Mouse (Mus musculus): Measurements from ENCODE around the gene Men1.
"Not testable (repeated sequence)": the region's sequence is repeated elsewhere in the genome, so short reads cannot be mapped to it uniquely, and the experiment has no call there.

The Men1 gene

DNA sequence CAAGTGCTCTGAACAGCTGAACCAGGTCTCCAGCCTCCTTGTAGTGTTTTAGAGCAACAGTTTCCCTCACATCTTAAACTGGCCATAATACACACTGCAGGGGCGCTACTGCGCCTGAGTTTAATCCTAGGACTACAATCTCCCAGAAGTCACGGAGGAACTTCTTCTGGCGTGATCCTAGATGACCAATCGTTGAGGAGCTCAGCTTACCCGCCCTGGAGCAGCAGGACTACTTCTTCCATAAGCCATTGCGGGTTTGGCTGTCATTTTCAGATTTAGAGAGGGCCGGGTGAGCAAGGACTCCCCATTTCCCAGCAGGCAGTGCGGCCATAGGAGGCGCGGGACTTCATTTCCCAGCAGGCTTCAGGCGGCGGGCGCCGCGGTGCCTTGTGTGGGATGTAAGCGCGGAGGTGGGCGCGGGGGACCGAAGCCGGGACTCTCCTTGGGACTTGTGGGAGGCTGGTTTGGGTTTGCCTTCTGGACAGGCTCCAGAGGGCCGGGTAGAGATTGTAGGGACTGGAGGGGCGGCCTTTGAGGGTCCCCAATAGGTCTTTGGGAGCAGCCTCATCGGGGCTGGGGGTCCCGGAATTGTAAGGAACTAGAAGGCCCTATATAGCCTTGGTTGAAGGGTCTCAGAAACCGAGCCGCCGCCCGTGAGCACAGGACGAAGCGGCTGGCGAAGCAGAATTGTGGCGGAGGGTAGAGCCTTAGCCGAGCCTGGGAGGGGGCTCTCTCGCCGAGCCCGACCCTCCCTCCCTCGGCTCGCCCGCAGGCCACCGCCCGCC, at the start of gene Men1:
Men1 (plus strand) TSS at position 307 of the 785 bp plus-strand sequence.
- peak; percentile 99 for DNase-seq (ENCODE audit: low read depth, low spot score)

DNA sequence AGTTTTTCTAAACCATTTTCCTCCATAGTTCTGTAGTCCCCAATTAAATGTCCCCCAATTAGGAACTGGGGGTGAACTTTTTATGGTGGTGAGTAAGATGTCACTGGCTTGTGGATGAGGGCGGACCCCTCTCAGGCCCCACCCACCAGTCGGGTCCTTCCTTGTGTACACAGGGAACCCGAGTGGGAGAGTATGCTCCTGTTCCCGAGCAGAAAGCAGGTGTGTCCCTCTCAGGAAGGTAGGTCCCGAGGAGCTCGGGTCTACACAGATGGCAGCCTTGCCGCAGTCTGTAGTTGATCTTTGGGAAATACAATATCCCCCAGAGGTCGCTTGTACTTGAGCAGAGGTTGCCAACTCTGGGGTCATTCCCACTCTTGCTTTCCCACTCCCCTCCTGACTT, 49.6 kb upstream of the Men1 start:
- DNase-seq (ENCODE audit: low read depth, low spot score): no peak

DNA sequence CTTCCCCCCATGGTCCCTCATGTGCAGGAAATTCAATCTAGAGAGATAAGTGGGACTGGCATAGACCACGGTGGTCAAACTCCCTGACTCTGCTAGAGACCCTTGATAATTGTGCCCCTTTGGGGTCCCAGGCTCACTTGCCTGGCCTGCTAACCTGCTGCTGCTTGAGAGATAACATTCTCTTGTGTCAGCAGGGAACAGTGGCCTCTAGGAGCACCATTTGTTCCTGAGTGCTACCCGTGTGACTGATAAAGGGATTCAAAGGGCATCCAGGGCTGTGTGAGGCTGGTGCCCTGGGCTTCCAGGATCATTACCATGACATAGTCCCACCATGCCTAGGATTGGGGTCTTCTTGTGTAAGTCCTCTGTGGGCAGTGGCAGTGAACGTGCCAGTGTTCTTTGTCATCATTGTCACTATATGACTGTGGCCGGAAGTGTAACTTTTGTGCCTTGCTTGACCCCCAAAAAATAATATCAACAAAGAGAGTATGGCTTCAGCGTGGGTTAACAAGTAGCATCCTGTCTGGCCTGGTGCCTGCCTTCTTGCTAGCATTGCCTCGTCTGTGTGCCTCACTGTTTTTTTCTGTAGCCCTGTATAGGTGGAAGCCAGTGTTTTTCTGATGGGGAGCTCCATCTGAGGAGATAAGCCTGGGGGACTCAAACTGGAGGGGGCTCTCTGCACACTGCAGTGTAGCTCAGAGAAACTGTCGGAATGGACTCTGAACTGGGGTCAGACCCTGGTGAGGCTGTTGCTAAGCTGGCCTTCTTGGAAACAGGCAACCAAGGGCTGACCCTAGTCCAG, 48.9 kb upstream of the Men1 start:
- no peak for DNase-seq (ENCODE audit: low read depth, low spot score)

DNA sequence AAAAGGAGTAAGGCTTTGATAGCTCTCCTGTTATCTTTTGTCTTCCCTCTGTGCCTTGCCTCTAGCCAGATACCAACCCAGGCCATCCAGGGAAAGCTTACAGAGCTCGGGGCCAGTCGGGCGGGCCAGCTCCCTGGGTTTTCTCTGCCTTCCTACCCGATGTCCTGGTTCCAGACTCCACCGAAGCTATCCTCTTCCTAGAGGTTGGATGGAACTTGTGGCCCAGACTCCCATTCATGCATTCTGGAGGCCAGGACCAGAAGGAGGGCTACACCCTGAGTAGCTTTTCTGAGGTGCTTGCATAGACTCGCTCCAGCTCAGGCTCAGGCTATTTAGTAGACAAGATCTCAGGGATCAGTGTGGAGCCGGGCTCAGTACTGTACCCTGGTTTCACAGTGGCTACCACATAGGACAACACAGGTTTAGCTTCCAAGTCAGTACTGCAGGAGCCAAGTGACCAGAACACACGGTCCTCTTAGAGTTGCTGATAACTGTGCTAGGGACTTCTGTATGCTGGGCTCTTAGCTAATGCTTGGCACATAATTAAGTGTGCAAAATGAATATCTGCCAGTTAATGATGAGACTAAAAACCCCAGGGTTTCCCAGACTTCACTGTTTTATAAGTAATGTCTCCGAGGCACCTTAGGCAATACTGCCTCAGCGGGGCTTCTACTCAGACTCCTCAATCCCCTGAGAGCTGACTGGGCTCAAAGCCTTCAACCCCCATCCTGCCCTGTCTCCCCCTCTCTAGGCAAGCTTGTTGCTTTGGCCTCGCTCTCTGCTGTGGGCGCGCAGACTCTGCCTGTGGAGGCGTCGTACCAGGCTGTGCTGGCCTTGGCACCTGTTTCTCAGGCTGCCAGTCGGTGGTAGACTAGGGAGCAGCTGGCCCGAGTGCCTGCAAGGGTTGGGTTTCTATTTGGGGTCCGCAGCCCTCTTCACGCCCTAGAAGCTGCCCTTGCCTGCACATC, 48.1 kb upstream of the Men1 start:
- no peak for DNase-seq (ENCODE audit: low read depth, low spot score)

DNA sequence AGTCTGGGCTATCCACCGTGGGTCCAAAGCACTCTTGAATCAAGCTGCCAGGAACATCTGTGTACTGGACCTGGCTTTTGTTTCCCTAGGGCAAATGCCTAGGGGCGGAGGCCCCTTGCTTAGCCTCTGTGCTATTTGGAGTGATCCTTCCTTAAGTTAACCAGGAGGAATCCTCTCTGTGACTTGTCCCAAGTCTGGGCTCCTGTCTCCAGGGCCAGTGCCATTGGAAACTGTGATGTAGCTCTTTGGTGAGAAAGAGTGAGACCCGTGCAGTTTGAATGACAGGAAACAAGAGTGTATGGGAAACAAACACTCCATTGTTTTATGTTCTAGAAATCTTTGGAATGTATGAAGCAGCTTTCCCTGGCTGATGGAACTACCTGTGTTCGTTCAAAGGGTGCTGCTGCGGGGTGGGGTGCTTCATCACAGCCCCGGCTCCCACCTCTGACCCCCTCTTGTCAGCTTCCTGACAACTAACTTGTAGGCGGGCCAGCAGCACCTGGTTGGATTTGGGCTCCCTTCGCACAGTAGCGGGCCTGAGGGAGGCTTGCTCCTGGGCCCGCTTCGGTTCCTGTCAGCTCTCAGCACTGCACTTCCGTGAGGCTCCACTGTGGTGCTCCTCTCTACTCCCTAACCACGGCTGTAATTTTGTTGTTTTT, 46.4 kb upstream of the Men1 start:
- DNase-seq (ENCODE audit: low read depth, low spot score): no peak

DNA sequence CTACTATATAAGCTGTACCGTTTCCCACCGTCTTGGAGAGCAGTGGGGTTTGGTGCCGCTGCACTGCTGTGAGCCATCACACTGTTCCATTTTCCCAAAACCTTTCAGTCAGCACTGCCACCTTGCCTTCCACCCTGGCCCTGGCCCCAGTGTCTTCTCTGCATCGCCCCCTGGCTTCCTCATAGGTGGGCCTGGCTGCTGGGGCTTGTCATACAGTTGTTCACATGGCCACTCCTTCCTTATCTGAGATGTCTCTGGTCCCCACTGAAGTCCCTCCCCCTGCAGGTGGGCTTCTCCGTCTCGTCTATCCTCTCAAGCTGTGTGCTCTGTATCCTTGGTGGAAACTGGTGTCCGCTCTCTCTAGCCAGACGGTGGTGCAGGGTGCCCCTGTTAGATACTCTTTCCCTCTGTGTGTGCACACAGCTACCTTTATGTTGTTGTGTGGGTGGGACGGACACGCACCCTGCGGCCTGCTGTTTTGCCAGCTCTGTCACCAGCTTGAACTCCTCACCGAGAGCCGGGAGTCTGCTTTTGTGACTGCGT, 45.0 kb upstream of the Men1 start:
- DNase-seq (ENCODE audit: low read depth, low spot score): no peak

DNA sequence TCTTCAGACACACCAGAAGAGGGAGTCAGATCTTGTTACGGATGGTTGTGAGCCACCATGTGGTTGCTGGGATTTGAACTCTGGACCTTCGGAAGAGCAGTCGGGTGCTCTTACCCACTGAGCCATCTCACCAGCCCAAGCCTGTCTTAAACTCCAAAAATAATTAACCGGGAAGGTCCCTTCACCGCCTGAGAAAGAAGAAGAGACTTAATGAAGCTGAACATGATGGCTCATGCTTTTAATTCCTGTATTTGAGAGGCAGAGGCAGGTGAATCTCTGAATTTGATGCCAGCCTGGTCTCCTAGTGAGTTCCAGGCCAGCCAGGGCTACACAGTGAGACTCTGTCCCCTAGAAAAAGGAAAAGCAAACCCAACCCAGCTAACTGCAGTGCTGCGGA, 44.1 kb upstream of the Men1 start:
- DNase-seq (ENCODE audit: low read depth, low spot score): not testable (repeated sequence)

DNA sequence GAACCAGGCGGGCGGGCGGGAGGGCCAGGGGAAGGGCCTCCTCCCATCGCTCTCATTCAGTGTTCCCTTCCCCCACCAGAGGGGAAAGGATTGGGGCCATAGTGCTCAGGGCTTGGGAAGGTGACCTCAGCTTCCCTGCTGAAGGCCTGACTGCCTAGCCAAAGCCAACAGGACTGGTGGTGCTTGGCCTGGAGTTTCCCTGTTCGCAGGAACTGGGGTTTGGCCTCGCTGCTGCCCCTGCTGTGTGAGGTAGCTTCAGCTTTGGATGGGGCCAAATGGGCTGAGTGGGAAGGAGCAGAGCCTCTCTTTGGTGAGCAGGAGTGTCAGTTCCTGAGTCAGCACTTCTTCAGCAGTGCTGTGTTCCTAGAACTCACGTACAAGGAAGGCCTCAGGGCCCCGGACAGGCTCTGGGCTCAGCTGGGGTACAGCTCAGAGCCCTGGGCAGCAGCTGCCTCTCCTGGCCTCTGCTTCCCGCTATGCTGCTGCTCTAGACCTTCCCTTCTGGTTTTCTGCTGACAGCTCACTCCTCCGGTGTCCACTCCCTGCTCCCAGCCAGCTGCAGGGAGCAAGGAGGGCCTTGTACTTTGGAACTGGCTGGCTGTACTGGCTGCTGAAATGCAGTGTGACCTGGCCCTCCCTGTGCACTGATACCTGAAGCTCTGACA, 43.5 kb upstream of the Men1 start:
- DNase-seq (ENCODE audit: low read depth, low spot score): peak; percentile 67

DNA sequence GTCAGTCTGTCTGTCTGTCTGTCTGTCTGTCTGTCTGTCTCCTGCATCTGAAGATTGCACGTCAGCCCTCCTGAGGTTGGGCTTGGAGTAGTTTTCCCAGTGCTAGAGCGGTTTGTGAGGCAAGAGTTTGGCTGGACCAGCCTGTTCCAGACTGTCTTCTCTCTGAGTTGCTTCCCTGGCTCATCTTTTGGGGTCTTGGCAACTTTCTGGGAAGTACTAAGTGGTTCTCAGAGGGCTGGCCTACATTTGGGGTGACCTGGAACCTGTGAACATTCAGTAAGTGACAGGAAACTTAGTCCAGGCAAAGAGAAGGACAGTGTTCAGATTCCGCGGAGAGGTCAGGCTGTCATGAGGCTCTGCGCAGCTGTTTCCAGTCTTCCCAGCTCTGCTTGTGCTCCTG, 42.5 kb upstream of the Men1 start:
- DNase-seq (ENCODE audit: low read depth, low spot score): no peak

DNA sequence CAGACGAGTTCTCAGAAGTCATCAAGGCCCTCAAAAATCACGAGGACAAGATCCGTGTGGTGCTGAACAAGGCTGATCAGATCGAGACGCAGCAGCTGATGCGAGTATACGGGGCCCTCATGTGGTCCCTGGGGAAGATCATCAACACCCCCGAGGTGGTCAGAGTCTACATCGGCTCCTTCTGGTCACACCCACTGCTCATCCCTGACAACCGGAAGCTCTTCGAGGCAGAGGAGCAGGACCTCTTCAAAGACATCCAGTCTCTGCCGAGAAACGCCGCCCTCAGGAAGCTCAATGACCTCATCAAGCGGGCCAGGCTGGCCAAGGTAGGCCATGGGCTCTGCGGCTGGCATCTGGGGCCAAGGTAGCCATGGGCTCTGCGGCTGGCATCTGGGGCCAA, 40.5 kb upstream of the Men1 start:
- DNase-seq (ENCODE audit: low read depth, low spot score): no peak

DNA sequence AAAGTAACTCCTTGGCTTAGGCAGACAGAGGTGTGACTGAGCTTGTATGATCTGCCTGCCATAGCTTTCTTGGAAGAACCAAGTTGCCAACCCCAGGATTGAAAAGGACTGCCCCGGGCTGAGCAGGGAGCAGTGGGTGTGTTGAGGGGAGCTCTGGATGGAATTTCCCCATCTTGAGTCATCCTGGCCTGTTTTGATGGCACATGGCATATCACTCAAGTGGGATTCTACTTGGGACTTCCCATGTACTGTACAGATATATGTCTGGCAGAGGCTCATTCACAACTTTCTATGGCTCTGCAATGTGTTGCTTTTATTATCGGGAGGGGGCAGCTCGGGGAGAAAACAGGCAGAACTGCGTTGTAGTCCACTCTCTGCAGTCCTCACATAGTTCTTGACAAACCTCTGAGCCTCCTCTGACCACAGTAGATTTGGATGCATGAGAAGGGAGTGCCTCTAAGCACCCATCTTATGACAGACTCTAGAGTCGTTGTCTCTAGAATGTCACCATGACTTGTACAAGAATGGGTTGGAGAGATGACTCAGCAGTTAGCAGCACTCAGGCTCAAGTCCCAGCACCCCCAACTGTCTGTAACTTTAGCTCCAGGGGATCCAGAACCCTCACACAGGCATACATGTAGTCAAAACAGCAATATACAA, 38.1 kb upstream of the Men1 start:
- DNase-seq (ENCODE audit: low read depth, low spot score): peak; percentile 52

DNA sequence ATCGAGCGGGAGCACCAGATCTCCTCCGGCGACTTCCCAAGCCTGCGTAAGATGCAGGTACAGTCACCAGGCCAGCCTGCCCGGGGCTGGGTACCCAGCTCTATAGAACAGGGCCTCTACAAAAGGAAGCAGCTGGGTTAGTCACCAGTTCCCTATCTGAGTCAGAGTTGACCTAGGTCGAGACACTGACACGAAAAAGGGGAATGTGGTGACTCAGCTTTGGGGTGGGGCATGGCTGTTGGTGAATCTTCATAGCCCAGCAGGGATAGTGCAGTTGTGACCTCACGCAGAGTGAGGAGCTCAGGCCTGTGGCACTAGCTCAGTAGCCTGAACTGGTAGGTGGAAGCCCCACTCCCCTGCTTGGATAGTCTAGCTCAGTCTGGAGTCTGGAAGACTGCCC, 37.1 kb upstream of the Men1 start:
- DNase-seq (ENCODE audit: low read depth, low spot score): peak; percentile 72

DNA sequence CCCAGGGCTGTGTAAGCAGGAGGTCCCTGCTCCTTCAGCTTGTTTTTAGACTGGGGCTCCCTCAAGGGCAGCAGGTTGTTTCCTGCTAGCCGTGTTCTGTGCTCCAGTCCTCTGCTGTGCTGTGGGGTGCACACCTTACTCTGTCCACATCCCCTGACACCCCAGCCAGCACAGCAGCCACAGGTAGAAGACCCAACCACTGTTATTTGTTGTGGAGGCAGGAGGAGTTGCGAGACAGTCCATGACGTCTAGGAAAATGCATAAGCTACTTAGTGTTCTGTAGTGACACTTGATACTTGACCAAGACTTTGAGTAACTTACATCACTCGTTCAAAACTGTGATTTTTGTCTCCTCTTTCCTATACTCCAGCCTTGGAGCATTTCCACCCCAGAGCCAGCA, 35.8 kb upstream of the Men1 start:
- DNase-seq (ENCODE audit: low read depth, low spot score): no peak

DNA sequence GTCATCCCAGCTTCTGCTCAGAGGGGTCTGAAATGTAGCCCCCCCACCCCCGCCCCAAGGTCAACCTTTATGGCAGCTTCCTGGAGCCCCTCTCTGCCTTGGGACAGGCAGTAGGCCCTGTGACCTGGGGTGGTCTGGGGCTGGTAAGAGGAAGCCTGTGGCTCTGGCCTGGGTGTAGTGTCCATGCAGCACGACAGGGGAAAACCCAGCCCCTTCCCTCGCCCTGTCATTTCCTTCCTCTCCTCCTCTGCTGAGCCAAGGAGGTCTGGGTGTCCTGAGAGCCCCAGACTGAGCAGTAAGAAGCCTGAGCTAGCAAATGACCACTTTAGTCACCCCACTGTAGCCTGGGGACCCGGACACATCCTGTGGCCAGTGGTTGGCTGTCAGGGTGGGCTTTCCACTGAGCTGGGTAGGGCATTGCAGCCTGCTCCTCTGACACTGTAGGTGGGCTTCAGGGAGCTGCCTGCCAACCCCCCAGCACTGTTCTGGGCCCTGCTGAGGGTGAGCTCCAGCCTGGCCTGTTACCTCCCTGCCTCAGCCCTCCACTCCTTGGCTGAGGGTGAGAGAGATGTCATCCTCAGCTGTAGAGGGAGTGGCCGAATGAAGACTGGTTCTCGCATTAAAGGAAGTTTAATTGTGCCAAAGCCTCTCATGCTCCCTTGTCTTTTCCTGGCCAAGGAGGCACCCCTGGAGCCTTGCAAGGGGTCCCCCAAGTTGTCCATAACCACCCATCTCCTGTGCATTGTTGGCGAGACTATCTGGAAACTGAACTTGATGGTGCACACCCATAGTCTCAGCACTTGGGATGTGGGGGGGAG, 35.1 kb upstream of the Men1 start:
- no peak for DNase-seq (ENCODE audit: low read depth, low spot score)

DNA sequence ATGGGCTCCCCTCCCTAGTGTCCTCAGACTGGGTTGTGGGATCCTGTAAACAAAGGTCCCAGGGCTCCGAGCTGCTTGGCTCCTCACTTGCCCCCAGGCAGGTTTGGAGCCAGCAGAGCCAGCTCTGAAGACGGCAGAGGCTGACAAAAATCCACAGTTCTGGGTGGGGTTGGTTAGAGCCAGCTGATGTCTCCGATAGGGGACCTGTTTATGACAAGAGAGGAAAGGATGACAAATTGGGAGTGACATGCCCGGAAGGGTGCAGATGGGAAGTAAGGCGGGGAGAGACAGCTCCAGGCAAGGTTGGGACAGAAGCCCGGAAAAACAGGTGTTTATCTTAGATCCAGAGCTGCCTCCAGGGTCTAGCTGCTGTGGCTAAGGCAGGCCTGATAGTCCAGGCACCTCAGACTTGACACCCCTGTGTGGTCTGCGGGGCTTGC, 34.4 kb upstream of the Men1 start:
- DNase-seq (ENCODE audit: low read depth, low spot score): no peak

DNA sequence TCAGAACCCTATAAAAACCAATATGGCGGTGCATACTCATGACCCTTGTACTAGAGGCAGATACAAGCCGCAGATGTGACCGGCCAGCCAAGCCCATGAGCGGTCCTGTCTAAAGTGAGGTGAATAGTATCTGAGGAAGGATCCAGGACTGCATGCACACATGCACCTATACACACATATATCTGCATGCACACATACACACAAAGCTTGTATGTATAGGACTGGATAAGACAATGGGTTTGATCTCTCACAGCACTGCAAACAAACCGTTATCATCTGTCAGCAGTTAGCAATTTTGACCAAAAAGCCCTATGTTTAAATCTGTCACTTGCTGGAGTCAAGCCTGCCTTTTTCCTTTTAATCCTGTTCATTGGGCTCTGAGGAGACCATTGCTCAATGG, 32.7 kb upstream of the Men1 start:
- no peak for DNase-seq (ENCODE audit: low read depth, low spot score)

DNA sequence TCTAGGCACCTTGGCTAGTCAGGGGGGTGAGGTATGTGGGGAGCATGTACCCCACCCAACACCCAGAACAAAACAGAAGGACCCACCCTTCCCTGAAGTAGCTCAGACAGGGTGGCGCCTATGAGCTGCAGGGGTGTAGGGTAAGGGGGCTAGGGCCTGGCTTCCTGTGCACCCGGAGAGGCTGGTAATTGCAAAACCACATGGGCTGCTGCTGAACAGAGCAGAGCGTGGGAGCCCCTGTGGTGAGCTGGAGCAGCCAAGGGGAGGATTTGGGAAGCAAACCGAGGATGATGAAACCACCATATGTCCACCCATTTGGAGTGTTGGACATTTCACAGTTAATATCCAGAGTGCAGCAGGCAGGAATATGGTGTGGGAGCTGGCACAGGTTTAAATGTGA, 32.3 kb upstream of the Men1 start:
- DNase-seq (ENCODE audit: low read depth, low spot score): peak; percentile 57

DNA sequence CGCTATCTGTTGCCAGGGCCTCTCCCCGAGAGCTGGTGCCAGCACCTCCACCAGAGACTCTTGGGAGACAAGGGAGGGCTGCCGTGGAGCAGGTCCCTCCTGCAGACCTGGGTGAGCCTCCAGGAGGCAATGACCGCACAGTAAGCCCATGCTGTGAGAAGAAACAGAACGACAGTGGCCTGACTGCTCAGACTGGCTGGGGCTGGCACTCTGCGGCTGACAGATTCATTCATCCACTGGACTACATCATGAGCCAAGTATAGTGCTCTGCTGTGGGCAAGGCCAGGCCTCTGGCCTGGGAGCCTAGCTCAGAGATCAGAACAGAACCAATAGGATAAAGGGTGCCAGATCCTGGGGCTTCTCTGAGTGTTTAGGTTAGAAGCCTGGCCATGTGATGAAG, 30.9 kb upstream of the Men1 start:
- DNase-seq (ENCODE audit: low read depth, low spot score): no peak
